Mouse (Mus musculus): ENCODE results near the gene Gle1.
A peak's percentile ranks its signal among the peaks of the same experiment; 100 is the strongest.

Gene Gle1

DNA sequence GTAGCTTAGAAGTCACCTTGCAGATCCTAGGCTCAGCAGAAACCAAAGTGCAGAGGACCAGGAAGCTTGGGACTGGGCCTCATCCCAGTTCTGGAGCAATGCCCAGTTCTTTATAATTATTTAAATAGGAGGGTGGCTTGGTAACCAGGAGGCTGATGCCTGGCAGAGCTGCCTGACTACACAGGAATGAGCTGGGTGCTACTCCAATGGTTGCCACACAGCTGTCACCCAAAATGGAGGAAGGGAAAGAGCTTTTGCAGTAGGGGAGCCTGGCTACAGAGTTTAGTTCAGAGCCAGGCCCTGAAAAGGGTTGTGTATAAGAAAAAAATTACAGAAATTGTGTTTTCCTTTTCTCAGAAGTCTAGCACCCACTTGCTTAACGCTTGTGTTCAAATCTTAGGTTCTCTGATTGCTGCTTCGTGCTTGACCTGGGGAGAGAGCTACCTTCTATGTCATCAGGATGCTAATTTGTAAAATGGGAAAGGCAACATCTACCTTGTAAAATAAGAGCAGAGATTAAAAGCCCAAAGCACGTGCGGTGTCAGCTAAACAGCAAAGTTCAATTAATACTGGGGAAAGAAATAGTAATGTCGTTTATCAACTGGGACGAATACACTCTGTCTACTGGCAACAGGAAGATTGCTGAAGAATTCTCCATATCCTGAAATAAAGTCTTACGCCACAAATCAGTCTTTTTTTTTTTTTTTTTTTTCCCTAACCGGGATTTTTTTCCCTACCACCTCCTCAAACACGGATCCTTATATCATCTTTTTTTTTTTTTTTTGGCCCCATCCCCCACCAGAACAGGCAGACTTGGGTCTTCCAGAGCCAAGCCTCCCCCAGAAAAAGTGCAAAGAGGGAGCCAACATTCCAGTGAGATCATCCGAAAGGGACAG is 29.4 kb downstream of the Gle1 start:
- DNase-seq (ENCODE audit: low spot score): peak; percentile 15

- DNase-seq (ENCODE audit: low spot score): peak; percentile 98
Observed at GRCm38 (mm10) chr2:29965250-29965843, 30.1 kb downstream of the Gle1 start, which contains the start of gene Sptan1. Gene Sptan1 (plus strand): TSS chr2:29965560.

GRCm38 (mm10) chr2:29965906-29966305 is 30.7 kb downstream of the Gle1 start:
- peak; percentile 53 for DNase-seq (ENCODE audit: low spot score)

DNA sequence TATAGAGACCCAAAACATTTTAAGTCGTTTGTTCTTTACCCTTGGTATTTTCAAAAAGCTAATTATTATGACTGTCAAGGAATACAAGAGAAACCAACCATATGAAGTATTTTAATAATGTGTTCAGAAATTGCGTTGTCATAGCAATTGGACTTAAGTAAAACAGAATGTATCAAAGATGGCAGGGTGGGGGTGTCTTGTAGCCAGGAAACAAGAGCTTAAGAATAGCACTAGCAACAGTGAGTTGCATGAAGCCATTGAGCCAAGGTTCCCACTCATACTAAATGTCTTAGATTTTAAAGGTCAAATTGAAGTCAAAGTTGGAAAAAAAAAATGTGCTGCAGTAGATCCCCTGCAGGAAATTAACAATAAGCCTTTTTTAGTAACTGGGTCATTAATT is 31.6 kb downstream of the Gle1 start:
- DNase-seq (ENCODE audit: low spot score): no peak

GRCm38 (mm10) chr2:29967768-29968167 is 32.5 kb downstream of the Gle1 start:
- no peak for DNase-seq (ENCODE audit: low spot score)

DNA sequence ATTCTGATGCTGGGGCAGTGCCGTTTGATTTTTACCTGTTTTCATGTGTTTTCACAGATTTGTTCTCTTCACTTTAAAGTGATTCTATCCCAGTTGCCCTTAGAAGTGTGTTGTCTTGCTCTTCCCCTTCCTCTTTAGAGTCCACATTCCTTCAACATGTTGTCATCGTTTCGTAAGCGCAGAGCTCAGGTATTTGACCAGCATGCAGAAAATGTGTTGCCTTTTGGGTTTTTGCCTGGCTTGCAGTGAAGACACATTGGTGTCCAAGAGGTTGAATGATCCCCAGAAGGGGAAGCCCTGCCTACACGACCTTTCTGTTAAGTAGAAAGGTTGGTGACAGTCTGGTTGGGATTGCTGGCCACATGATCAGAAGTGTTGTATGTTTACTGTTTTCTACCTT is 33.4 kb downstream of the Gle1 start:
- no peak for DNase-seq (ENCODE audit: low spot score)

DNA sequence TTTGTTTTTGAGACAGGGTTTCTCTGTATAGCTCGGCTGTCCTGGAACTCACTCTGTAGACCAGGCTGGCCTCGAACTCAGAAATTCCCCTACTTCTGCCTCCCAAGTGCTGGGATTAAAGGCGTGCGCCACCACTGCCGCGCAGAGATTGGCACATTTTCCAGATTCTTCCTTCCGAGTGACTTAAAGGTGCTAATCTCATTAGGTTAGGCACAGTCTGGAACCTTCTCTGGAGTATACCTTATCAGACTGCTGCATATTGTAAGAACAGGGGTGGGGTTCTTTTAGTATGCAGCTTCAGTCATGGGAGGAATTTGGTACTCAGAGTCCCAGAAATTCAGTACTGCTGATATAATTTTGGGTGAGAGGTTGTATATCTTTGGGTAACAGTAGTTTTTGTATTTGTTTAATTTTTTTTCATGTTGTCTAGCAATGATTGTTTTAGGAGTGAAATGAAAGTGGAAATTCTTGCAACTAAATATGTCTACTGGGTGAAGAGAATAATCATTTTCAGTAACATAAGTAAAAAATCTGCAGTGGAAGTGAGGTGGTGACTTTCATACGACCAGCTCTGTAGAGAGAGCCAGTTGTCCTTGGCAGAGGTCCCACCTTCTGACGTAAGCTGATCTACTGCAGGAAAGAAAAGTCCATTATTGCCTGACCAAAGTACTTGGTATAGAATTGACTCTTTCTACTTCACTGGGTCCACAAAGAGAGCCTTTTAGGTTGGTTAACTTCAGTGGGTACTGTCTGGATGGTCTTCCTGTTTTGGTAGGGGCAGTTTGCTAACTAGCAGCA is 36.8 kb downstream of the Gle1 start:
- DNase-seq (ENCODE audit: low spot score): peak; percentile 44

DNA sequence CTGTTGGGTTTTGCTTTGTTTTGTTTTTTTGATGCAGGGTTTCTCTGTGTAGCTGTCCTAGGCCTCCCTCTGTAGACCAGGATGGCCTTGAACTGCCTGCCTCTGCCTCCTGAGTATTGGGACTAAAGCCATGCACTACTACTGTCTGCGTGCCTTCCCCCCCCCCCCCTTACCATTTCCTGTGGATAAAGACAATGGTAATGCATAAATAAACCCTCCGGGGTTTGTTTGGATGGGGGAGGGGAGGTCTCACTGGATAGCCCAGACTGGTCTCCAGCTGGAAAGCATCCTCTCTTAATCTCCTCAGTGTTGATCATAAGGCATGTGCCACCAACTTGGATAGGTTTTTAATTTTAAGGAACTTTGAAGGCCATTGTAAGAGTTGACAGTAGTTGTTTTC is 38.3 kb downstream of the Gle1 start:
- DNase-seq (ENCODE audit: low spot score): no peak

DNA sequence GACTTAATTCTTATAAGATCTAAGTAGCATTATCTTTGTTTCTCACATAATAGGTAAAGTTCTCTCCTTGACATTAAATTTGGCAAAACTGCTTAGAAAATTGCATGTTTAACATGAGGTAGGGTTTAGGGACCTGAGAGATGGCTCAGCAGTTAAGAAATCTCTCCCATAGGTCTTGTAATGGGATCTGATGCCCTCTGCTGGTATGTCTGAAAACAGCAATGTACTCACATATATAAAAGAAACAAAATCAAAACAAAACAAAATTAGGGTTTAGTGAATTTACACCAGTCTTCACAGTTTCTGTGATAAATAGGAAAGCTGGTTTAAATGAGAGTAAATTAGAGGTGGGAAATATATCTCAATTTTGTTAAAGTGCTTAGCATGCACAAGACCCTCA is 42.1 kb downstream of the Gle1 start:
- no peak for DNase-seq (ENCODE audit: low spot score)

DNA sequence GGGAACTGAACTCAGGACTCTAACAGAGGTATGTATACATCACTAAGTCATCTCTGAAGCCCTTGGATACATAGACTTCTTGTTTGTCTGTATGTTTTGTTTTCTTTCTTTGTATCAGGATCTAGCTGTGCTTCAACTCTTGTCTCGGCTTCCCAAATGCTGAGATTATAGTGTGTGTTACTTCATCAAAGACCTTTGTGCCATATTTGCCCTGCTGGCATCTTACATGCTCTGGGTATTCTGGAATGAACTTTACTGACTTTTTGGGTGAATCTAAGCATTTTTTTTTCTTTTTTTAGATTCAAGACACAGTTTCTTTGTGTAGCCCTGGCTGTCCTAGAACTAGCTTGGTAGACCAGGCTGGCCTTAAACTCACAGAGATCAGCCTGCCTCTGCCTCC is 45.4 kb downstream of the Gle1 start:
- no peak for DNase-seq (ENCODE audit: low spot score)

DNA sequence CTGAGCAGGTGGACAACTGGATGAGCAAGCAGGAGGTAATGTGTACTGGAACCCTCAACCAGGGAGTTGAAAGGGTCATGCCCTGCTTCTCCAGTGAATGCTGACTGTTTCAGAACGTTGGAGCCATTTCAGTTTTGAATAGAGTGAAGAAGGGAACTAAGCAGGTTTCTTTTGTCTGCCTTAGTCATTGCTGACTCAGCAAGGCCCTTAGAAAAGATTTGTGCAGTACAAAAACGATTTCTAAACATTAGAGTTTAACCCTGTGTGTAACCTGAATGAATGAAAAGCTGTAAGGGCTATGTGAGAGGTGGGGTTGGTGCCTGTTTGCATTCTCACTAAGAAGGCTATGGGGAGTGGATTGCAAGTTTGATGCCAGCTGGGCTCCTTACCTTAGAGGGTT is 56.7 kb downstream of the Gle1 start:
- DNase-seq (ENCODE audit: low spot score): no peak

DNA sequence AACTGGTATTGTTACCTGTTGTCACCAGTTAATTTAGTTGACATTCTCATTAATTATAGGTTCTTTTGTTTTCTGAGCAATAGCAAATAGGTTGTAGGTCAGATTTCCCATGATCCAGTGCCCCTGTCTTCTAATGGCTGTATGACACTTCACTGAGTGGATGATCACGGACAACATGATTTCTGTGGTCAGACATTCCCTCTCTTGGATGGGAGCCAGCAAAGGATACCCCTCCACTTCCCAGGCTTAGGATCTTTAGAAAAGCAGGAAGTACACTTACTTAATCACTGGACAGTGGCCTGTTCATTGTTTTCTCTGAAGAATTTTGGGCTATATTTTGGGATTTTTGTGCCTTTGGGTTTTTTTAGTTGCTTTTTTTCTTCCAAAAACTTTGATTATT is 73.9 kb downstream of the Gle1 start:
- no peak for DNase-seq (ENCODE audit: low spot score)

Measured in ovary, postnatal 36 days (tissue).